Mouse (Mus musculus) adrenal gland, adult 8-10 months (tissue): ENCODE measurements at regions not wholly inside any gene's neighbourhood (a gene's known extent, or its start where the extent isn't known, plus 50 kb on each side); places are given as distances from the start of the nearest gene placed in this dataset.
A peak's percentile ranks its signal among the peaks of the same experiment; 100 is the strongest.
"Not testable (repeated sequence)": the region's sequence is repeated elsewhere in the genome, so short reads cannot be mapped to it uniquely, and the experiment has no call there.

Experiments used
- DNase-seq: peaks from one replicate; pipeline ENCODE4 v3.0.0; 2022

DNA sequence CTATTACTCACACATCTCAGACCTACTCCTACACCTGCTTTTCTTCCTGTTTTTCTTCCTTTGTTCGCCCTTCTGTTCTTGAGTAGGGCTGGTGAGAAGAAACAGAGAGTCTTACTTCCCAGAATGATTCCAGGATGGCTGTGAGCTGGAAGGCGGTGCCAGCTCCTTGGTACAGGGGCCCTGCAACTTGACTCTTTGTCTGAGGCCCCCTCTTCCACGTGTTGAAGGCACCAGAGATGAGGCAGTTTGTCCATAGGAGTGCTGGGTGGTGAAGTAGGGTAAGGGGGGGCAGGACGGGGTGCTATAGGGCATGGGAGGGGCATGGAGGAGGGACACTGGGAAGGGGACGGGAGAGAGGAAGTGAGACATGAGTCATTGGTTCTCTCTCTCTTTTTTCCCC lies 60.8 kb downstream of the Dmrta2 start:
- DNase-seq, result no peak

DNA sequence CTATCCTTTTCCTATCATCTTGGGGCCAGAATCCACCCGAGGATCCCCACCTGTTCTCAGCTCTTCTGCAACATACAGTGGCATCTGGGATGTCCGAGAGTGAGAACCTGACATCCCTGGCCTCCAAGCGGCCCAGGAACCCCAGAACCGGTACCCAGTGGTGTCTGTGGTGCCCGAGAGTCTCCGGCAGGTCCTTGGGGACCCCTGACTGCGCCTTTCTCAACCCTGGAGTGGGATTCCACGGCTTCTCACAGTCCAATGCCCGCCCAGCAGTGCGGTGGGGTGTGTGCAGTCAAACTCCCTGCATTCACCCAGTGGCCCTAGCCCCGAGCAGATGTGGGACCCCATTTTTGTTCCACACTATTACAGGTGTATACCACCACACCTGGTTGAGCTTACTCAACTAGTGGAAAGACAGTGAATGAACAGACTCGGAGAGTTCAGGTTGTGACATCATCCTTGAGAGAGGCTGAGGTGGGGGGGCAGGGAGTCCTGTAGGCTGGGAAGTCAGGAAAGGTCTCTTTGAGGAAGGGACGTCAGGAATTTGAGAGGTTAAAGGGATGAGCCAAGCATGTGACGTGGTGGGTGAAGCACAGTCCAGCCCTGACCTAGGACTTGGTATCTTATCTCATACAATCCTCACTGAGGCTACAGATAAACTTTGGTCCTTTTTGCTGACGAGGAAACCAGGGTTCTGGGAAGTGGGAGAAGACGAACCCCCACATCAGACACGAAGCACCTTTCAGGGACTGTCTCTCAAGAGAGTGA lies 67.2 kb downstream of the Dmrta2 start:
- DNase-seq, result no peak

DNA sequence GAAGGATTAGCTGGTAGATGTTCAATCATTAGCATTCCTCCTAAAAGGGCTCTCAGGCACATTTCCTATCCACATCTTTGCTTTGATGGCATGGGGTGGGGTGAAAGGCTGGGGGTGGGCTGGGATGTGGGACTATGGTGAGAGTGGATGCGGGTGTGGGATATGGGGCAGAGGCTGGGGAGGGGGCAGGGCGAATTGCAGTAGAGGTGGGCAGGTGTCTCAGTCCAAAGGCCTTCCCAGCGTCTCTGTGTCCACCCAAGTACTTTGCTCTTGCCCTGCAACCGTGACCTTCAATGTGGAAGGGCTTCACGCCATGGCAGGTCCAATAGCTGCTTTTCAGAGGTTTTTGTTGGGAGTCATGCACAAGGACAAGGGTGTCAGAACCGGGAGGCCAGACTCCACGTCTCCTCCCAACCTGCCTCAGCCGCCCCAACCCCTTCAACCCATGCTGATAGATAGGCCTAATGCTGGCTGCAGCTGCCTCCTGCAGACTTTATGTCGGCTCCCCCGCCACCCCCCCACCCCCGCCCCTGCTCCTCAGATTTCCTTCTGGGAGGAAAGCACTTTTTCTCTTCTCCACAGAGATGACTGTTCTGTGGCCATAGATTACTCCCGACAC lies 67.9 kb downstream of the Dmrta2 start:
- DNase-seq, result no peak

DNA sequence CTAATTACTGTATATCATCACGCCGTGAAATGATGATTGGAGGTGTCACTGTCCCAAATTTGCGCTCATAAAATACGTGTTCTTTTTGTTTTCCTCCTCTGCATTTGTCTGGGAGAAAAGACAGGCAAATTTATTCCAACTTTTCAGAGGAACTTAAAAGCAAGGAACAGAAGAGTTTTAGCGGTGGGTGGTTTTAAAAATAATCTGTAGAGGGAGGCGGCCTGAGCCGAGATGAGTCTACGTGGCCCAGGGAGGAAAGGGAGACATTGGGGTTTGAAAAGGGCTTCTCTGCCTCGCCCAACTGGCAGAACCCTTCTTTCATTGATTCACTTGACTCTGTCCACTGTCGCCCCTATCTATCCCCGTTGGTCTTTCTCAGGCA lies 68.4 kb downstream of the Dmrta2 start:
- DNase-seq, result no peak

DNA sequence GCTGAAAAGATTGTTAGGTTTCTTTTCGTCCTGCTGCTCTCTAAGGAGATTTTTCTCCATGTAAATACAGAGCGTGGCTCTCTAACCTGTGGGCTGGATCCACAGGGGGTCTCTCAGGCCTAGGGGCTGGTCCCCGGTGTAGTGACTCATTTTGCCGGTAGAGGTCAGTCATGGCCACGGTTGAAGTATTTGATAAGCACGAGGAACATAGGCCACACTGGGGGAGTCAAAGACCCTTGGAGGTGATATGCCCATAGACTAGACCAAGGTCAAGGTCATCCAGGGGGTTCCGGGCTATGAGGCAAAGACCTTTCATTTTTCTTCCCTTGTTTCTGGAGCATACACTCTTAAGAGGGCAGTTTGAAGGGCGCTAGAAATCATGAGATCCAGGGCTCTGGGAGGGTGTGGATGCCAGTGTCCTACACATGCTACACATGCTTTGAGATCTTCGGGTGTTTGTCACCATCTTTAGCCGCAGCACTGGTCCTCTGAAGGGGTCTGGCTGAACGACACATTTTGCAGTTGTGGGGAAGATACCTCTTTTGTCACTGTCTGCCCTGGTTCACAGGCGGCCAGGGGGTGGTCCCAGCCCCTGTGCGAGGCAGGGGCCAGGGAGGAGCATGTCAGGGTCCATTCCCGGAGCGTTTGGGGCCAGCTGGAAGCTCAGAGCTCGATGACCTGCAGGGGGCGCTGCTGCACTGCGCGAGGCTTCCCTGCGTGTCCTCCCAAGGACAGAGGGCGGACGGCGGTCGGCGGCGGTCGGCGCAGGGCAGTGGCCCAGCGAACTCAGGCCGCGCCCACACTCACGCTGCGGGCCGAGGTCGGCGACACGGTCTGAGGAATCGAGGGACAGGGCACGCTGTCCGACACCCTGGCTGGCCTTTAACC lies 72.8 kb downstream of the Dmrta2 start:
- peak; percentile 70 for DNase-seq

DNA sequence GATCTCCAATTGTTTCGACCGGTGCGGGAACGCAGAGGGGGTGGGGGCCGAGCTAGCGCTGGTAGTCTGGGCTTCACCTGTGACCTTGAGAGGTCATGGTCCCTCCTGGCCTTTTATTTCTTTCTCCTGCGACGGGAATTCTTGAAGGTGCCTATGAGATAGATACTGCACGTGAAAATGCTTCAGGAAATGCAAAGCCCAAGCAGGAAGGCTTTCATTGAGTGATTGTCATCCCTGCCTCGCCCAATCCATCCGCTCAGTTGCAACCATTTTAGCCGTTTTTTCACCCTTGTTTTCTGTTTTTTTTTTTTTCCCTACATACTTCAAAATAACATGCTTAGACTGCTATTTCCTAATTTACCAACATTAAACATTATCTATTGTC lies 73.4 kb downstream of the Dmrta2 start:
- no peak for DNase-seq

DNA sequence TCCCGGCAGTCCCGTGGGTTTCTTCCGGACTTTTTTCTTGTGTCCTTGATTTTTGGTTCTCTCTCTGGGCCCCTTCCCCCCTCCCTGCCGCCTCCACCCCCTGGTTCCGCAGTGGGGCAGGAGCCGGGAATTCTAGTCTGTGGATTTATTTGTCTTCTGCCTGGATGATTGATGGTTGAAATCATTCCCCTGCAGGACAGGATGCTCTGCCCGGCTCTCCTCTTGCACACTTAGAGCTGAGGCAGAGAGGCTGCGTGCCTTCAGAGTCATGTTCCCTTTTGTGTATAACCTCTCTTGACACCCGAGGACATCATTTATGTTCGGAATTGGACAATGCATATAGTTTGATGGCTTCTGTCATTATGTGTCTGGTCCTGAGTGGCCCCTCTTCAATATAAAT lies 74.0 kb downstream of the Dmrta2 start:
- DNase-seq, result peak; percentile 3

DNA sequence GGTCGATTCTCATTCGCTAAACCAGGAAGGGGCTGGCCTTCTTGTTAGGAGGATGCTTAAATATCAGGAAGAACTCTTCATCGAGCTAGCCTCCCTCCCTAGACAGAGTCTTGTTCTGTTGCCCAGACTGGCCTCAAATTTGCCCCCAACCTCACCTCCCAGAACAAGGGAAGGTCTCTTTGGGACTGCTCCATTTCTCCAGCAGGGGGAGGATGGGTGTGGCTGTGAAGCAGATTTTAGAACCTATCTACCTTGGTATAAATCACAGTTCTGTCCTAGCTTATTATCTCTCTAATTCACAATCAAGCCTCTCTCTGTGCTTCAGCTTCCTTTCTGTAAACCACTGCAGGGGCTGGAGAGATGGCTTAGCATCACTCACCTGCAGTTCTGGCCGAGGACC lies 75.1 kb downstream of the Dmrta2 start:
- no peak for DNase-seq

DNA sequence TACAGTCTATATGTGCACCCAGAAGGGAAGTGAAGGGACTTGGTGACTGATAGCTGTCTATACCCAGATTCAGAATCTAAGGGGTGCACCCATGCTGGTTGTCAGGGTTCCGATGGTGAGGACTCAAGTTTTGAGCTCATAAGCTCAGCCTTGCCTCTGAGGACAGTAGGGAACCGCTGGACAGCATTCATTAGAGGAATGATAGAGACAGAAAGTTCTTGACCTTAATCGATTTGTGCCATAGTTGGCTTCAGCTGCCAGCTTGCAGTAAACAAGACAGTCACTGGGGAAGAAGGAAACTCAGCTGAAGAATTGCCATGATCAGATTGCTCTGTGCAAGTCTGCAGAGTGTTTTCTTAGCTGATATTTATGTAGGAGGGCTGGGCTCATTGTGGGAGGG lies 96.0 kb downstream of the Dmrta2 start:
- no peak for DNase-seq

DNA sequence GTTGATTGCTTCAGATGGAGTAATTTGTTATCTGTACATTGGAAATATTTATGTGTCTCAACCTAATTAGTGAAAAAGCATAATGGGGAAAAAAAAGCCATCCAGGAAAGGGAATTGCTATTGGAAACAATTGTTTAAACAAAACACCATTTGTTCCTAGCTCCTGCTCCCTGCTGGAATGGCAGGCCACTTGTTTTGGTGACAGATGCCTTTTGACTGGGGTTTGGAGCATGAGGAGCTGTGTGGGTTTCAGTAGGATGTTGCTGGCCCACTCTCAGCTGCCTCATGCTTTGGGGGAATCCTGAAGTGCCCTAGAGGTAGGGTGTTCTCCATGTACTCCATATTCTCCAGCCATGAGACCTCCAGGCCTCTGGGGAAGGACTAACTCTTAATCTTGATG lies 105.5 kb downstream of the Dmrta2 start:
- no peak for DNase-seq

DNA sequence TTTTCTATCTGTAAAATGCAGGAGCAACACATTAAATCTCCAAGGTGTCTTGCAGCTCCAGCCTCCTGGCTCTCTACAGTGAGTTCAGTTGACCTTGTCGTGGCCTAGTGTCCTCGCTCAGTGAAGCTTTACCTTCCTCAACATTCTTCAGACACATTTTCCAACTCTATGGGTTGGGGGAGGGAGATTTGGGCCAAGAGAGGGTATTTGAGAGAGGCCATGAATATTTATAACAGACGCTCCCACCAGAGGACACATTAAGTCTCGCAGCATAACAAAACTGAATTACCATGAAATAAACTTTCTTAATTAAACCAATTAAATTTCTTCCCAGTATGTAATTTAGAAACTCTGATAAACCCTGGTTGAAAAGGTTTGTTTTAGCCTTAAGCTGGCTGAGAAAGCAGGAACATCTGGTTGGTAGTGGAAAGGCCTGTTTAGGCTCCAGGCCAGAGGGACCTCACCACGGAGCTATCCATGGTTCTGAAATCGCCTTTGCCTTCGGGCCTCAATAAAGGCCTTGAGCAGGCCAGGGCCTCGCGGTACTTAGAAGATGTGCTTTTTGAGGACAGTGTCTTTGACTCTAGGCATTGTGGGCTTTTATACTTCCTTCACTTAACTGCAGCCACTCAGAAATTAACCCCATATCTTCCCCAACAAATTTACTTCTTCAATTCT lies 109.9 kb downstream of the Dmrta2 start:
- DNase-seq, result peak; percentile 15

DNA sequence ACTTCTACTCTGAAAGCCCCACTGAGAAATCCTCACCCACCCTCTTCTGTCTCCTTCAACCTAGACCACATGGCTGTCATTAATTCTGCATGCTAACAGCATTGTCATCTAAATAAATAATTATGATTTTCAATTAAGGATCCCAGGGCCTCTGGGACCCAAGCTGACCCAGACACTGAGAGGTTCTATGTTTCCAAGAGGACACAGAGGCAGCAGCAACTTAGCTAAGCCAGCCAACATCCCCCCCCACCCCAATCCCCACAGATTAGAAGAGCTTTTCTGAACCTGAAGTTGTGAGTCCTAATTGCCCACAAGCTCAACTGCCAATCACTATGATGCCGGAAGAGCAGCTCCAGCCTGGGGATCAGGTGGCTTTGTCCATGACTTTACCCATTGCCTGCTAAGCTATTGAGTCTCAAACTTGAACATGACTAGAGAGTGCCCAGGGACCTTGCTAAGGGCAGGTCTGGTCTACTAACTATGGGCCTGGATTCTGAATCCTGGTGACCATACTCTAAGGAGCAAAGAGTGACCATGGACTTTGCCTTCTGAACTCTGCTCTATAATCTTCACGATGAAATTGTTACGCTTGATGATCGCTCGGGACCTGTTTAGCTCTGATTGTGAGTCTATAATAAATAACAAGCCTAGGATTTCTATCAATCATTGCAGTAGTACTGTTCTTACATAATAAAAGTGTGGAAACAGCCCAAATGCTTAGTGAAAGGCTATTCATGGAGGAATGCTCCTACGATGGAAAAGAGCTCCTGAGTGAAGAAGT lies 115.4 kb downstream of the Dmrta2 start:
- DNase-seq, result no peak

DNA sequence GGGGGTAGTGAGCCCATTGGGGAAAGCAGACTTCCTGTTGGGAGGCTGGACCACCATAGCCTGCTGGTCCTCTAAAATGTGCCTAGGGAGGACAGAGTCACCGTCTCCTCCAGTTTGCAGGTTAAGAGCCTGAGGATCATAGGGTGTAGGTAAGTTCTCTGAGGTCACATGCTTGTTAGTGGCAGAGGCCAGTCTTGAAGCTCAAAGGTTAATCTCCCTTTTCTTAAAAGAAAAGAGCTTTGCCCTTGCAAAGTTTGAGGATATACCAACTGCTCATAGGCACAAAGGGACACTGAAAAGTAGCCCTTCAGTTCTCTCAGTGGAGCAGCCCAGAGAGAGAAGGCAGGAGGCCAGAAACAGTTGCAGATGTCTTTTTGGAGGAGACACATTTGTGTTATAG lies 116.7 kb downstream of the Dmrta2 start:
- DNase-seq, result no peak

DNA sequence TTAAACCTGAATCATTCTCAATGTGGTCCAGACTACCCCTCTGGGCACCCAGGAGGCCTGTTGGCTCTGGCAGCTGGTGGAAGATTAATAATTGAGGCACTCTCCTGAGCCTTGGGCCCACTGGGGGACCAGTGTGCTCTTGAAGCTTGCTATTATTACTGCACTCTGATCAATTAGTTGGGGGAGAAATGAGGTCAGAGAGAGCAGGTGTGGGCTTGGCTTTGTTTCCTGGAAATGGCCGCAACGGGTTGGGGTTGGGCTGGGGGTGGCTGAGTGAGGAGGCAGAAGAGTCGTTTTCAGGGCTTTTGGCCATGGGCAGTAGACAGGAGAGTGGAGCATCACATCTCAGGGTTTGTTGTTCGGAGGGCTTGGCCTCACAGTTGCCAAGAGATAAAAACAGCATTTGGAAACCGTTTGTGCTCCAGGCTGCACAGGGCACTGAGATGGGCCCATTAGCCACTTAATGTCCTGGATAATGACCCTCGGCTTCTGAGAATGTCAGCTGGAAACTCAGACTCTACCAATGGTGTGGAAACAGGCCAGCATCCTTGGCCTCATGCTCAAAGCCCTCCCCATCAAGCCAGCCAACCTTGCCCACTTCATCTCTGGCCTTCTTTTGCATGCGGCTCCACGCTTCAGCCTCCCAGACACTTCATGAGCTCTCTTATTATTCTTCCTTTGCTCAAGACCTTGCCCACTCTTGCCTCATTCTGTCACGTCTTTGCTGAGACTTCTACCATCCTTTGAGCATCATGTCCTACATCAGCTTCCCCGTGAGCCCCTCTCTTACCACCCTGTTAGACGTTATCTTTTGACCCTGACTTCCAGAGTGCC lies 118.1 kb downstream of the Dmrta2 start:
- no peak for DNase-seq

DNA sequence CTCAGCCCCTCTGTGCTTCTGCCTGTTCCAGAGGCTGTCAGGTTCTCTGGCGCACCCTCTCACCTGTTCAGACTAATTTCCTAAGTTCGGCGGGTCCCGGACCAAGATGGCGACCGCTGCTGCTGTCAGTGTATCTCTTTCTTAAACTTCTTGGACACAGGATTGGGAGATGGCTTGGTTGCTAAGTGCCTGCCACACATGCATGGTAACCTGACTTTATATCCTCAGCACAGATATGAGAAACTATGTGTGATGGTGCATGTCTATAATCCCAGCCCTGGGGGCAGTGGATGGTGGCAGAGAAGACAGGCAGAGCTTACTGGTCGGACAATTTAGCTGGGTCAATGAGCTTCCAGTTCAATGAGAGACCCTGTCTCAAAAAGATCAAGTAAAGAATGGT lies 126.3 kb downstream of the Dmrta2 start:
- not testable (repeated sequence) for DNase-seq

DNA sequence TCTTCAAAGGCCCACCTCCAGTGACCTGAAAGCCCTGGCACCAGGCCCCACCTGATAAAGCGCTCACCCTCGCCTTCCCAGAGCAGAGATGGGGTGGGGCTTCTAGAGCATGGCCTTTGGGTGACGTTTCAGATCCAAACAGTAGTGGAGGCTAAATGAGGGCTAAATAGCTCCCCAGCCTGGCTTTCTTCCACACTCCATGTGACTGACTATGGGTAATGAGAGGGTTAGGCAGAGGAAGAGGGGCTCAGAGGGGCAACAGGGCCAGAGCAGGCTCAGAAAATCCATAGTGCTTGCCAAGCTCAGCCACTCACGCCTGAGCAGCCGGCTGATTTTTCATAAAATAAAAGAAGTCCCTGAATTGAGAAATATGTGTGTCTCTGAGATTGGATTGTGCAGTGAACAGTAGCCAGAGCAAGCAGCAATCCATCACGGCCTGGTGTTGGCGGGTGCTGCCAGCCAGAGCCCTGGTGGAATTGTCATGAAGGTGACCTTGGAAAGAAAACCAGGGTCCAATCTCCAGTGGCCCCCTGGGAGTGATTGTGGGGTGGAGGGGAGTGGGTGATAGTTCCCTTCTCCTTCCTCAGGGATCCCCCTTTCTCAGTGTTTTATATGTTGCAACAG lies 128.9 kb downstream of the Dmrta2 start:
- no peak for DNase-seq

DNA sequence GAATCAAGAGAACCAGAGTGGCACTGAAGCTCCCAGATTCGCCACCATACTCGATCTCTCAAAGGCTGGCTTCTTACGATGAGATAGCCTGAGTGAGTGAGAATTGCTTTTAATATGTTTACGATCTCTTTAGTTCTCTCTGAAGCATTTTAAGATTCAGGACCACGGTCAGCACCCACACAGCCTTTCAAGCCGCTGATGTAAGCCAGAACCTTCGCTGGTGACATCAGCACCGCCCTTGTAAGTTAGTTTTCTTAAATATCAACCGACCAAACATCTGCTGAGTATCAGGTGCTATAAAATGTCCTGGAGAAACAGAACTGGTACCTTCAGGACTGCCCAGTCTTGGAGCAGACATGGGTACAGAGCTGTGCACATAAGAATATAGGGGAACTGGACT lies 141.6 kb downstream of the Dmrta2 start:
- DNase-seq, result no peak

DNA sequence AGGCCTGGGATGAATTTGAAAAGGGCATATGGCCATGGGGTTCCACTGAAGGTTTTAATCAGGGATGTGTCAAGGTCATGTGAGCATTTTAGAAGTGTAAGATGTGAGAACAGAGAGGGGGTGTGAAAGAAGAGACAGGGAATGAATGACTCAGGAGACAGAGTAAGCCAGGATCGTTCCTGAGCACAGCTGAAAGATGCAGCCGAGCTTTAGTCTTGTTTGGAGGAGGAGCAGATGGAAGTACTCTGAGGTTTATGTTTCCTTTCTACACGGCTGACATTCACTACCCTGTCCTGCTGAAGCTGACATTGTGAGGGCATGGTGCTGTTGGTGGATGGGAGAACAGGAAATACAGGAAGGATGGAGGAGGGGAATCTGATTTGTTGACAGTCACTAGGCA lies 142.0 kb downstream of the Dmrta2 start:
- DNase-seq, result no peak

DNA sequence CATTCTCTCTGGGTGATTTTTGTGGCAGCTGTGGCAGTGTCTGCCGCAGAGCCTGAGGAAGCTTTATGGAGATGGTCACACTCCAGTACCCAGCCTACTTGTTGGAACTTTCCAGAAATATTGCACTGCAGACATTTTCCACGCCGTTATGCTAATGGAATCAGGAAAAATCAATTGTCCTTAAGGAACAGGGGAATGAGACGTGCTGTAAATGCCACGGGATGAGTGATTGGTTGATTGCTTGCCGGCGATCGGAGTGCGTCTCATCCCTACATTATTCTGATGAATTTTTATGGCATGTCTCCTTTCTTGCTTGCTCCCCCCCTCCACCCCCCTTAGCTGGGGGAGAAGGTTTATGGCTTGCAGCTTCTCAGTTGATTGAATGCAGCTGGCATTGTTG lies 142.9 kb downstream of the Dmrta2 start:
- DNase-seq, result no peak

DNA sequence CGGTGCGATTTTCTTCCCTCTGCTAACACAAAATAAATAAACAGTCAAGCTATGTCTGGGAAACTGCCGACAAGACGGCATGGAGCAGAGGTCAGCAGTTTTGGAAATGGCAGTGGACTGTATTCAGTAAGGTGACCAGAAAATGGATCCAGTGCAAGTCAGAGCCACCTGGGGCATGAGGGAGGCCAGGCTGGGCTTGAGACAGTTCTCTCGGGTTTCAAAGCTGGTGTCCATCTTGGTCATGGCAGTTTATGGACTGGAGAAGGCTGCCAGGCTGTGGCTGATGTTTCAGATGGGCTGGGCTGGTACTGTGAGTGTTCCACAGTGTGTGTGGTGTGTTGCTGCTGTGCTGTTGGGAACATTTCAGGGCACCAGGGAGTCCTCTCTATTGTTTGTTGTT lies 143.6 kb downstream of the Dmrta2 start:
- DNase-seq, result no peak
